ENCODE assay signal across 8 mouse cellular contexts in the genomic region with DNA sequence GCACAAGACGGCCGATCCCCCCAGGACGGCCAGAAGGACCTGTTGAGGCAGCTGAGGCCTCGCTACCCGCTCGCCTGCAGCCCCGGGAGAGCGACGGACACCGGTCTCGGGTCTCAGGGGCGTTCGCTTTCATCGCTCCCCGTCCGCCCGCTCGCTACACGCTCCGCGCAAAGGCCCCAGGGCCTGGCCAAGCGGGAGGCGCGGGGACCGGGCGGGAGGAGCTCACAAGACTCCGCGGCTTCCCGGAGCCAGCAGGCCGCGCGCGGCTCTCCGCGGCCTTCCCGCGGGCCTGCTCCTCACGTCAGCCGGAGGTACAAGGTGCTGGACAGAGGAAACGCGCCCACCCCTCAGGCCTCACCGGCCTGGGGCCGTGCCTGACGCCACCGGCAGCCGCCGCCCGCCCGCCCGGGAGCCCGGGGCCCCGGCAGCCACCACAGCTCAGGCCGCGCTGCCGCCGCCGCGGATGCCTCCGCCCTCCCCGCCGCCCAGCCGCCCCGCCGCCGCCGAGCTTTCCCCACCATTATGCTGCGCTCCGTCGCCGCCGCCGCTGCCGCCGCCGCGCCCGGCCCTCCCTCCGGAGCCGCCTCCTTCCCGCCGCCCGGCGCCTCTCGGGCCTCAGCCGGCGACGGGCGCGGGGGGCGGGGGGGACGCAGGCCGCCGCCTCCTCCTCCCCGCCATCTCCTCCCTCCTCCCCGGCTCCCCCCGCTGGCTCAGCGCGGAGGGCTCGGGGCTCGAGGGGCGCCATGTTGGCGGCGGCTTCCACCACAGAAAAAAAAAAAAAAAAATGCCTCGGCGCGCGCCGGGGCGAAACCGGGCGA. TPM values are rescaled to one million over a fixed set of nuclear protein-coding genes. Genes with fewer than 3 reads are reported as not detected.
DNase-seq lines count a peak whose midpoint lies in the region; ATAC-seq and TF ChIP-seq lines count a peak whose summit lies in the region.

No protein-coding gene starts in this region.

- no peak for TF ChIP-seq CTCF in G1E (IDR thresholded peaks at IDR 0.05; ENCODE audit: low read depth, low read length)

- H3K9me3 ChIP-seq in G1E (replicated peaks) = no peaks in the 10 kb centered on the region
- H3K9me3 ChIP-seq in forebrain, embryonic 16.5 days (ENCODE audit: control insufficient read depth, low read length) = no peaks in the 10 kb centered on the region

- peak overlapping the region; percentile 97 for H3K9ac ChIP-seq in forebrain, embryonic 16.5 days (replicated peaks; ENCODE audit: low read depth, low read length)

- H3K27ac ChIP-seq in forebrain, embryonic 16.5 days (ENCODE audit: low read length) = peak overlapping the region; percentile 98

- peak overlapping the region; percentile 91 for H3K4me3 ChIP-seq in G1E (ENCODE audit: low read depth, low read length)
- H3K4me3 ChIP-seq in forebrain, embryonic 16.5 days (replicated peaks; ENCODE audit: low read length) = peak overlapping the region; percentile 99

- H3K4me2 ChIP-seq in forebrain, embryonic 16.5 days (ENCODE audit: low read length) = peak overlapping the region; percentile 83

- H3K36me3 ChIP-seq in G1E (replicated peaks) = no peaks in the 10 kb centered on the region
- H3K36me3 ChIP-seq in forebrain, embryonic 16.5 days (ENCODE audit: control insufficient read depth, insufficient read depth) = no peaks in the 10 kb centered on the region

- H3K27me3 ChIP-seq in G1E (ENCODE audit: insufficient read depth, low read length) = peaks cover 12% of the 10 kb centered on the region
- H3K27me3 ChIP-seq in forebrain, embryonic 16.5 days (replicated peaks; ENCODE audit: control insufficient read depth, insufficient read depth, low read length) = no peaks in the 10 kb centered on the region

- ATAC-seq in G1E (ENCODE audit: extremely low read depth, insufficient number of reproducible peaks, low FRiP score, poor library complexity, severe bottlenecking) = no peak
- peak; percentile 77 for ATAC-seq in forebrain, embryonic 16.5 days

- peak; percentile 71 for DNase-seq in G1E (ENCODE audit: low spot score)
- peak; percentile 70 to 79 for DNase-seq in cerebellum, adult 18-20 months
- DNase-seq in heart, postnatal 4 days = peak; percentile 78
- DNase-seq in layer of hippocampus, postnatal 10 days (ENCODE audit: low spot score in 2 of 2) = peak; percentile 68 to 81
- peak; percentile 76 for DNase-seq in lung, postnatal 14 days
- peak; percentile 69 for DNase-seq in retina, embryonic 14.5 days (ENCODE audit: low spot score)
- peak; percentile 78 to 86 for DNase-seq in thymus, postnatal 36 days

- H3K4me1 ChIP-seq in G1E (ENCODE audit: insufficient read depth, low read depth, low read length) = peaks cover 47% of the 10 kb centered on the region
- H3K4me1 ChIP-seq in forebrain, embryonic 16.5 days (replicated peaks; ENCODE audit: control insufficient read depth, insufficient read depth, low read length) = peaks cover 25% of the 10 kb centered on the region

- under 1% methylated on average over 61 of the region's 111 CpGs for WGBS in forebrain, embryonic 16.5 days

RNA-seq across cellular contexts. Expression of gene Zmynd11, which starts 1.1 kb away (rescaled TPM):
- total RNA-seq in G1E (2014; fragmentation: Nextera tagmentation) (90.0 and 93.1 TPM in 2 replicates), G1E (2017) (71.2 and 76.9 TPM in 2 replicates)
- 22.8 and 23.8 TPM in 2 replicates for polyA plus RNA-seq in G1E (2012)
- polyA plus RNA-seq in forebrain, embryonic 16.5 days (2015; fragmentation: Nextera tagmentation; extraction: Ambion mirVana) = 198 and 210 TPM in 2 replicates
- 100 to 1,000 TPM; 152 to 155 TPM for total RNA-seq in heart, postnatal 4 days (2021)
- total RNA-seq in layer of hippocampus, postnatal 10 days (2021) = 100 to 1,000 TPM; 238 to 261 TPM
